Comparison of ENCODE assay signal across 19 mouse cellular contexts in the genomic region with DNA sequence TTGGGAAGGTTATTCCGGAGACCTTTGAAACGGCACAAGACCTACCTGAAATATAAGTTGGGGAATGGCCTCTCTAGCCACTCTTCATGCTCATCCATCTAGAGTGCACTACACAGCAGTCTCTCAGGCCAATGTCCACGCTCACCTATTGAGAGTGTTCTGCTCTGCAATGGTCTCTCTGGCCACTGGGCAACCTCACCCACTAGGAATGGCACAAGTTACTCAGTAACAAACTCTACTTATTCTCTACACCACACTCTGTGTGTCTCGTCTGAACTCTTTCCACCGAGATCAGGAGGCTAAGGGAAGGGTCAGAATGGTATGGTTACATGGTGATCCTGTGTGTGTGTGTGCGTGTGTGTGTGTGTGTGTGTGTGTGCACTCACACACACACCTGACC. TPM values are rescaled to one million over a fixed set of nuclear protein-coding genes. Genes with fewer than 3 reads are reported as not detected.
DNase-seq lines count a peak whose midpoint lies in the region; ATAC-seq and TF ChIP-seq lines count a peak whose summit lies in the region.
"Had no signal": no experiment of that assay in that cellular context is flagged by ENCODE, and none has a peak within 500 bp of the region (broad histone marks: within the 10 kb centered on the region; RNA-seq: fewer than 3 reads in every experiment).

No protein-coding gene starts in this region.

- WGBS in kidney, adult 2 months = 54% methylated on average over 6 of the region's 6 CpGs
- 86% methylated on average over 6 of the region's 6 CpGs for WGBS in kidney, embryonic 15.5 days

- H3K4me1 ChIP-seq in kidney, adult 2 months (ENCODE audit: control insufficient read depth, insufficient read depth, low read length) = peaks cover 26% of the 10 kb centered on the region; the same call in 1 of the 2 replicates
- no peaks in the 10 kb centered on the region for H3K4me1 ChIP-seq in kidney, embryonic 15.5 days
- peaks cover 71% of the 10 kb centered on the region for H3K4me1 ChIP-seq in megakaryocyte, embryonic 14.5 days
- H3K4me1 ChIP-seq: embryonic facial prominence, embryonic 13.5 days; forebrain, embryonic 12.5 days; heart, embryonic 13.5 days had no signal

- no peak; the same call in 1 of the 2 replicates for ATAC-seq in kidney, embryonic 15.5 days (replicated peaks; ENCODE audit: low FRiP score)
- no peak for ATAC-seq in megakaryocyte, adult 5-6 weeks (ENCODE audit: poor library complexity, severe bottlenecking)
- ATAC-seq: forebrain, embryonic 16.5 days had no signal

- H3K4me3 ChIP-seq in kidney, adult 2 months (ENCODE audit: insufficient read depth, low read depth, low read length) = no peak overlapping the region
- no peak overlapping the region for H3K4me3 ChIP-seq in kidney, embryonic 15.5 days (replicated peaks)
- H3K4me3 ChIP-seq in megakaryocyte, embryonic 14.5 days (replicated peaks) = peak overlapping the region; percentile 47
- H3K4me3 ChIP-seq: embryonic facial prominence, embryonic 13.5 days; forebrain, embryonic 12.5 days; heart, adult 2 months; heart, embryonic 13.5 days had no signal

- no peak overlapping the region for H3K4me2 ChIP-seq in kidney, embryonic 15.5 days
- H3K4me2 ChIP-seq: embryonic facial prominence, embryonic 13.5 days; forebrain, embryonic 12.5 days; heart, embryonic 13.5 days had no signal

- no peak overlapping the region for H3K9ac ChIP-seq in kidney, embryonic 15.5 days
- H3K9ac ChIP-seq: embryonic facial prominence, embryonic 13.5 days; forebrain, embryonic 12.5 days; heart, embryonic 13.5 days had no signal

- H3K27ac ChIP-seq in kidney, adult 2 months (ENCODE audit: insufficient read depth, low read depth, low read length) = peak overlapping the region; percentile 52; the same call in 1 of the 2 replicates
- H3K27ac ChIP-seq in kidney, embryonic 15.5 days = no peak overlapping the region
- H3K27ac ChIP-seq: embryonic facial prominence, embryonic 13.5 days; forebrain, embryonic 12.5 days; heart, adult 2 months; heart, embryonic 13.5 days had no signal

- no peaks in the 10 kb centered on the region for H3K27me3 ChIP-seq in kidney, adult 2 months (replicated peaks; ENCODE audit: control insufficient read depth, insufficient read depth, low read length)
- H3K27me3 ChIP-seq in kidney, embryonic 15.5 days = peaks cover 16% of the 10 kb centered on the region
- H3K27me3 ChIP-seq in megakaryocyte, embryonic 14.5 days (replicated peaks) = peaks cover under 1% of the 10 kb centered on the region

- no peaks in the 10 kb centered on the region for H3K9me3 ChIP-seq in kidney, embryonic 15.5 days (replicated peaks)
- H3K9me3 ChIP-seq in megakaryocyte, embryonic 14.5 days = no peaks in the 10 kb centered on the region
- H3K9me3 ChIP-seq: embryonic facial prominence, embryonic 13.5 days; forebrain, embryonic 12.5 days; heart, embryonic 13.5 days had no signal

- no peaks in the 10 kb centered on the region for H3K36me3 ChIP-seq in kidney, adult 2 months (ENCODE audit: control insufficient read depth, insufficient read depth, low read length)
- no peaks in the 10 kb centered on the region for H3K36me3 ChIP-seq in kidney, embryonic 15.5 days
- H3K36me3 ChIP-seq in megakaryocyte, embryonic 14.5 days (replicated peaks; ENCODE audit: low read length) = peaks cover 59% of the 10 kb centered on the region
- H3K36me3 ChIP-seq: embryonic facial prominence, embryonic 13.5 days; forebrain, embryonic 12.5 days; heart, embryonic 13.5 days had no signal

- peak; percentile 88 for DNase-seq in kidney, adult 2 months
- peak; percentile 65 for DNase-seq in kidney, postnatal 14 days
- no peak for DNase-seq in heart, adult 8-10 months (ENCODE audit: low spot score)
- no peak for DNase-seq in spleen, postnatal 10 days (ENCODE audit: low spot score in 2 of 2)
- DNase-seq: adrenal gland, adult 2 months; adrenal gland, postnatal 25 days; cerebellum, adult 18-20 months; cerebellum, adult 9-11 months; cerebellum, postnatal 36 days; gastrocnemius, postnatal 10 days; heart, adult 2 months; heart, postnatal 36 days had no signal

- no peak for TF ChIP-seq POLR2A in kidney, adult 2 months (IDR thresholded peaks at IDR 0.05; ENCODE audit: low read depth, low read length)

- TF ChIP-seq CTCF in kidney, adult 2 months (conservative IDR thresholded peaks at IDR 0.05; ENCODE audit: insufficient read depth, insufficient read length, low read depth, low read length) = peak; percentile 42

RNA-seq across cellular contexts. Expression of a gene that starts 7.7 kb away (rescaled TPM):
- polyA plus RNA-seq in kidney, adult 2 months (2012; rRNA removed) = 21.8 and 26.9 TPM in 2 replicates
- polyA plus RNA-seq in kidney, embryonic 15.5 days (2015; fragmentation: Nextera tagmentation; extraction: Ambion mirVana) = 6.2 and 6.5 TPM in 2 replicates
- 6.1 and 23.0 TPM in 2 replicates for polyA plus RNA-seq in megakaryocyte, embryonic 14.5 days (2012; ENCODE audit: insufficient read depth, low replicate concordance)
- 4.8 and 5.1 TPM in 2 replicates for total RNA-seq in megakaryocyte, adult 5-6 weeks (2015)
- 5.8 and 9.1 TPM in 2 replicates for total RNA-seq in megakaryocyte, adult 5-6 weeks (2017)
- 10 to 100 TPM; 26.4 to 31.4 (median 29.1) TPM for total RNA-seq in heart, adult 8-10 months (2022)

Comparison
In these comparisons a context has a peak if more than half of its experiments do, and no peak if none do; other contexts are left out.
1. DNase-seq: peak in kidney, adult 2 months (single experiment) and kidney, postnatal 14 days (single experiment); none in heart, adult 8-10 months (single experiment) and spleen, postnatal 10 days (0 of 2).